Mouse (Mus musculus) inflammation-experienced regulatory T-cells, adult 6 months (primary cell): Measurements from ENCODE around the gene Msh2. TPM values are rescaled to one million over a fixed set of nuclear protein-coding genes. Genes with fewer than 3 reads are reported as not detected.
A peak's percentile ranks its signal among the peaks of the same experiment; 100 is the strongest.
"Not testable (repeated sequence)": the region's sequence is repeated elsewhere in the genome, so short reads cannot be mapped to it uniquely, and the experiment has no call there.

Experiments used
- ATAC-seq: one replicate; pipeline ENCODE4 v1.8.0; 2017
- polyA plus RNA-seq, 3 experiments: library from polyadenylated mRNA; unstranded; fragments of 100-300 nt; shearing (Covaris generic); gene quantifications; one replicate each; pipeline ENCODE4 v1.2.1; 2017

Gene Msh2
- 10 to 100 TPM; 48.8 to 53.9 (median 51.0) TPM for polyA plus RNA-seq

DNA sequence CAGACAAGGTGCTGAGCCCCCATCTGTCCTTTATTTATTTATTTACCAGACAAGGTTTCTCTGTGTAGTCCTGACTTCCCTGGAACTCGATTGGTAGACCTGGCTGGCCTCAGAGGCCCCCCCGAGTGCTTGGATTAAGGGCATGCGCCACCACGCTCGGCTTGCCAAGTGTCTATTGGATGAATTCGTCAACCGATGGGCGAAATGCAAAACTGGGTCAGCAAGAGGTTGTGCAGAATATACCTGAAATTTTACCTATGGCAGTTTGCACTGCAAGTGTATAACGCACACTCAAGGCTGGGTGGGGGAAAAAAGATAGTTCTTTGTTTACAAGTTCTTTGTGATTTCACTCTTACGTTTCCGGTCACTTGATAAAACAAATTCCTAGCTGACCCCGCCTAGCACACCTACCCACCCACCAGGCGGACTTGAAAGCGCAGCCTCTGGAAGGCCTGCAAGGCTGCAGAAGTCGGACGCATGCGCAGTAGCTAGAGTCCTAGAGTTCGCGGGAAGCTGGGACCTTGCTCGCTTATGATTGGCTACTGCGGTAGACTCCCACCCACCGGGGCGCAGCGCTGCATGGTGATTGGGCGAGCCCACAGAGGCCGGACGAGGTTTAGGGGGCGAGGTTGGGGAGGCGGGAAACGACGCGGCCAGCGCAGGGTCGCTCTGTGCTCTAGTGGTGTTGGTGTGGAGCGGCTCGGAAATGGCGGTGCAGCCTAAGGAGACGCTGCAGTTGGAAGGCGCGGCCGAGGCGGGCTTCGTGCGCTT is at the start of gene Msh2:
Msh2 (plus strand) TSS at position 441 of the 771 bp plus-strand sequence.
- ATAC-seq: peak; percentile 97

DNA sequence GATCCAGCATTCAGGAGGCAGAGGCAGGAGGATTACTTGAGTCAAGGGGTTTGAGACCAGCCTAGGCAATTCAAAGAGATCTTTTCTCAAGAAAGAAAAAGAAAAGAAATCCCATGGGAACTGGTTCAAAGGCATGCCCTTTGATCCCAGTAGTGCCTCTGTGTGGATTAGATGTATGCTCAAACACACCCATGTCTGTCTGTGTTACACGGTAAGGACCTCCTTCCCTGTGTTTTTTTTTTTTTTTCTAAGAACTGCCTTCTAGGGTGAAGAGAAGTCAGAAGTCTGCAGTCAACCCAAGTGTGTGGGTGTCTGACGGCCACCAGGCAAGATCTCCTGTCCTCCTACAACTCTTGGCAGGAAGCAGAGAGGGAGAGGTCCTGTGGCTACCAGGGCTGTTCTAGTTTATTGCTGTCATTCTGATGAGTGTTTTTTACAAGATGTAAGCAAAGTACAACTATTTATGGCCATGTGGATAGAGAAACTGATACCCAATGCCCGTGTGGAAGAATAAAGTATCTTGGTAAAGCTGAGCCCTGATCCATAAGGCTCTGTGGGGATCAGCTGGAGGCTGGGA is 46.5 kb upstream of the Msh2 start:
- no peak for ATAC-seq

DNA sequence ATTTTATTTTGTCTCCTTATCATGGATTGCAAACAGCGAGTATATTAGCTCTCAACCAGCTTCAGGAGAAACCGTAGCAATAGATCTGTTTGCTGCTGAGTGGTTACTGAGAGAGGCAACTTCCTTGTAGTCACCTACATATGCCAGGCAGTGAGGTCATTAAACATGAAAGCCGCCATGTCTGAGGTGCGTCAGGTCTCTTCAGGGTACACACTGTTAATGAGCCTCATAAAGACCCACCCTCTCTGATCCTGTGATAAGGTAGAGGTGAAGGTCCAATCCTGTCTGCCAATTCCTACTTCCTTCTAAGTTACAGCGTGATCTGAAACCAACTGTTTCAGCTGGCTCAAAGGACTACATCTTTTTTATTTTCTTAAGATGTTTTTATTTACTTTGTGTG is 44.0 kb upstream of the Msh2 start:
- no peak for ATAC-seq

DNA sequence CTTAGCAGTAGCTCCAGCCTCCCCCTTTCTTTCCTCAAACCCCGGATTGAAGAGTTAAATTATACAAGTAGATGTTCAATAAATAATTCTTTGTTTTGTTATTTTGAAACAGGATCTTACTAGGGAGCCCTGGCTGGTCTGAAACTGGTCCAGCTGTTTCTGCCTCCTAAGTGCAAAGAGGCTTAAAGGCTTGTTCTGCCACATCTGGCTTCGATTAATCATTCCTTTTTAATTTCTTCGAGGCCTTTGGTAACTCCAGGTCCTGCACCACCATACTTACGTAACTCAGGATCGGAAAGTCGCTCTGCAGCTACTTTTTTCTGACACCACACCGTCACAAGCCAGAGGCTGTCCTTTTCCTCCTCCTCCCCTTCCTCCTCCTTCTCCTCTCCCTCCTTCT is 43.4 kb upstream of the Msh2 start:
- no peak for ATAC-seq

DNA sequence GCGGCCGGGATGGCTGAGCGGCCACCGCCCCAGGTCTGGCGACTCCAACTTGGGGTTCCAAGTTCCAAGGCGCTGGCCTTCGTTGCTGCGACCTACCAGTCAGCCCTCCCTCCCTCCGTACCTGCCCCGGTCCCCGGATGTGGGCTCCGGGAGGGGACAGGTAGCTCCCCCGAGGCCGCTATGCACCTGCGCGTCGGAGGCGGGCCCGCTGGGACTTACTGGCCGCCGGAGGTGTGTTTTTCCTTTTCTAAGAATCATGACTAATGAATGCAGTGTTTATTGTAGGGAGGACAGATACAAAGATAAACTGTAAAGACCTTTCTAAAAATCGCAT is 35.1 kb upstream of the Msh2 start:
- peak; percentile 67 for ATAC-seq

DNA sequence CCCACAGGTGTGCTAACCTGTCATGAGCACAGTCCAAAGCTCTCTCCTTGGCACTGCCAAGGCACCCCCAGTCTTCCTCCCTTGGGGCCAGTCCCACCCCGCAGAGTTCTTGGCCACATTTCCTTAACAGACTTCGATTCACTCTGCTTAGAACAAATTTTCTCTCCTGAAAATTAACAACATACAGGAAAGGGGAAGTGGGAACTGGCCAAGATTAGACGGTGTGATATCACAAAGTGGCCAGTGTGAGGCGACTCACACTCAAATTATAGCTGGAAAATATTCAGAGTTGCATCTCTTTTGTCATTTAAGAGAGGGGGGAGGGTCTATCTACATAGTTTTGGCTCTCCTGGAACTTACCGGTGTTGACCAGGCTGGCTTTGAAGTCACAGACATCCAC is 32.9 kb upstream of the Msh2 start:
- no peak for ATAC-seq

DNA sequence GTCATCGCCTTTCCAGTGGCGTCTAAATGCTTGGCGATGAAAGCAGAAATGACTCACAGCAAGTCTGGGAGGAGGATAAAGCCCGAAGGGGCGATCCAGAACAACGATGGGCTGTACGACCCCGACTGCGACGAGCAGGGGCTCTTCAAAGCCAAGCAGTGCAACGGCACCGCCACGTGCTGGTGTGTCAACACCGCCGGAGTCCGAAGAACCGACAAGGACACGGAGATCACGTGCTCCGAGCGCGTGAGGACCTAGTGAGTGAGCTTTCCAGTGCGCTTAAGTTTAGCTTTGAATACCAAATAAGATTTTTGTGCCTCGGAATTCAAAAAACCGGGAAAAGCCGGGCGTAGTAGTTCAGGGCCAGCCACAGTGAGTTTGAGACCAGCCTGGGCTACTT is 31.9 kb upstream of the Msh2 start:
- no peak for ATAC-seq

DNA sequence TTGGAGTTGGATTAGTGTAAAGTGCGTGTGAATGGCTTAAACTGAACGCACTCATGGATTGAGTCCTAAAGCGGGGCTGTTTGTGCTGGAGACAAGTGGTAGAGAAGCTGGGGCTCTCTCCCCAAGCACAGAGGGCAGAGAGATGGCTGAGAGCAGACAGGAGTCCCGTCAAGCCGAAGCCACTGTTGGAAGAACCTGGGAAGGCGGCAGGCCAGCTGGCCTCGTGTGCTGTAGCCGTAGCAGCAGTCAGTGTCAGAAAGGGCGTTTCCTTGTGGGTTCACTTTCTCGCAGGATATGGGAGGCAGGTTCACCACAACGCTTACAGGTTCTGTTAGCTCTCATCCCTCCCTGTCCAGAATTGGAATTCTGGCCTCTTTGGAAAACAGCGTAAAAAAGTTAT is 31.1 kb upstream of the Msh2 start:
- no peak for ATAC-seq

DNA sequence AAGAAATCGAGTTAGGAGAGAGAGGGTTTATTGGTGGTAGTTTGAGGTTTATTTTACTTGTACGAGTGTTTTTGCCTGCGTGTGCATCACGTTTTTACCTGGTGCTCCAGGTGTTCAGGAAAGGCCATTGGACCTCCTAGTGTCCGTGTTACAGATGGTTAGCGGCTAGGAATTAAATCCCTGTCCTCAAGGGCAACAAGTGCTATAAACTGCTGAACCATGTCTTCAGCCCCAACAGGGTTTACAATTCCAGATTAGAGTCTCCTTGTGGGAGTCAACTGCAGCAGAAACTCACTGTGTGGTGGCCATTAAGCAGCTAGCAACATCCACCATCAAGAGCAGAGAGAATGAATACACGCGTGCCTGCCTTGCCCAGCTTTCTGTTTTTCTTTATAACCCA is 29.4 kb upstream of the Msh2 start:
- no peak for ATAC-seq

DNA sequence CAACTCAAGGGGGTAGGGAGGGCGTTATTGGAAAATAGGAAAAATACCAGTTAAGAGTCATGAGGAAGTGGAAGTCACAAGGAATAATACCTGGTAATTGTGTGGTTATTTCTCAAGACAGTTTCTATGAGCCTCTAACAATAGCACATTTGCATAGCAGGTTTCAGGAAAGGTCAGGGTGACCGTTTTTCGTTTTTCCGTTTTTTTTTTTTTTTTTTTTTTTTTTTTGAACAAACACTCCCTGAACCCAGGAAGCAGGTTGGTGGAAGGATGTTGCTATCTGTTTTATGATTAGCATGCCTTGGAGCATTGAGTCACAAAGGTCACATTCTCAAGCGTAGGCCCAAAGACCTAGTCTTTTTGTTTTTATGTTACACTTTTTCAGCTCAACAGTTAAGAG is 16.5 kb upstream of the Msh2 start:
- ATAC-seq: not testable (repeated sequence)

DNA sequence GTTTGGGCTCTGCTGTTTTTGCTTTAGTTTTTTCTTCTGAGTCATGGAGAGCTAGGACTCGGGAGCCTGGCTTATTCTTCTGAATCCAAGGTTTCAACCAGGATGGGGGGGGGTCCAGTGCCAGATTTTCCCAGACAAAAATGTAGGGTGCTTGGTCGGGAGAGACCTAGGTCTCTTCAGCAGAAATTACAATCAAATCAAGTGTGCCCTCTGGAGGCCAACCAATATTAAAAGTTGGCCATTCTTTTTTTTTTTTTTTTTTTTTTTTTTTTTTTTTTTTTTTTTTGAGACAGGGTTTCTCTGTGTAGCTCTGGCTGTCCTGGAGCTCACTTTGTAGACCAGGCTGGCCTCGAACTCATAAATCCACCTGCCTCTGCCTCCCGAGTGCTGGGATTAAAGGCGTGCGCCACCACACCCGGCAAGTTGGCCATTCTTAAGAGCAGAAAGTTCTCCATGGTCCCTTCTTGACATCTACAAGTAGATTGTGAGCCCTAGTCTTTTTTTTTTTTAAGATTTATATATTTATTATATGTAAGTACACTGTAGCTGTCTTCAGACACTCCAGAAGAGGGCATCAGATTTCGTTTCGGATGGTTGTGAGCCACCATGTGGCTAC is 10.1 kb upstream of the Msh2 start:
- not testable (repeated sequence) for ATAC-seq

DNA sequence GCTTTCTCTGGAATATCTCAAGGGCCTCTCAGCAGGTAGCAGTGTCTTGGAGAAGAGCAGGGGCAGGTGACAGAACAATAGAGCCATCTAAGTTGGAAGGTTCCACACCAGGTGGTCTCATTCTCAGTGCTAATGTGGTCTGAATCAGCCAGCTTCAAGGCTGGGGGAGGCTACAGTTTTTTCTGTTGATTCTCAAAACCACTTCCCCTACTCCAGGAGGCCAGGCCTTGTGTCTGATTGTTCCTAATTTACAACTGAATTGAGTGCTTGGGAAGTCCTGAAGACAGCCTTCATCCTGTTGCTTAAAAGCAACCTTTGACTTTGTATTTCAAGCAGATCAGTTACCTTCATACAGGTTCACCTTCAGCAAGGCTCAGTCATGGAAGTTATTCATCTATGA is 7.9 kb upstream of the Msh2 start:
- no peak for ATAC-seq

DNA sequence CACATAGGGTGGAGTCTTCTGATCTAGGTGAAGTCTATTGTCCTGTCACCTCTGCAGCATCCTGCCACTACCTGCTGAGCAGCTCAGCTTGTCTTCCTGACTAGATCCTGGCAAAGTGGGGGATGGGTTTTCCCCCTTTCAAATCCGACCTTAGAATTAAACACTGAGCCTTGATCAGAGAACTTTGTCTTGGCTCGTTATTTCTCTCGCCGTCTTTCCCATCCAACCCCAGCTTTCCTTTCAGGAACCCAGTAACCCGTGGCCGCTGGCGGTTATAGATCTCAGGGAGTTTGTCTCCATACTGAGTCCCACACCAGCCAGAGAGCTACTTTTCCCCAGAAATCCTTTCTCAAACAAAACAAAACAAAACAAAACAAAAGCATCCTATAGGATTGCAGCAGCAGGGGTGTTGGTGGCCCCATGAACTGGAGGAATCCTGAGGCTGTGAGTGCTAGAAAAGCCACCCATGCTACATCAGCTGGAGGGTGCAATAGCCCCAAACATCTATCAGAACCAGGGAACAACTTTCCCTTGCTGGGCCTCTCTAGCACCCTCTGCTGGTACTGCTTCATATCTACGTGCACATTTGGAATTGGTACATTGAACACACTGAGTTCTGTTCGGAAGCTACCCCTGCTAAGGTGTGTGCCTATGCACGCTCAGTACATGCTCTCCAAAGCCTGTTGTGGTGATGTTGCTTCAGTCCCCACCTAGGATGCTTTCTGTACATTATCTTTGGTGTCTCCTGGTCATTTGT is 6.9 kb upstream of the Msh2 start:
- peak; percentile 89 for ATAC-seq

DNA sequence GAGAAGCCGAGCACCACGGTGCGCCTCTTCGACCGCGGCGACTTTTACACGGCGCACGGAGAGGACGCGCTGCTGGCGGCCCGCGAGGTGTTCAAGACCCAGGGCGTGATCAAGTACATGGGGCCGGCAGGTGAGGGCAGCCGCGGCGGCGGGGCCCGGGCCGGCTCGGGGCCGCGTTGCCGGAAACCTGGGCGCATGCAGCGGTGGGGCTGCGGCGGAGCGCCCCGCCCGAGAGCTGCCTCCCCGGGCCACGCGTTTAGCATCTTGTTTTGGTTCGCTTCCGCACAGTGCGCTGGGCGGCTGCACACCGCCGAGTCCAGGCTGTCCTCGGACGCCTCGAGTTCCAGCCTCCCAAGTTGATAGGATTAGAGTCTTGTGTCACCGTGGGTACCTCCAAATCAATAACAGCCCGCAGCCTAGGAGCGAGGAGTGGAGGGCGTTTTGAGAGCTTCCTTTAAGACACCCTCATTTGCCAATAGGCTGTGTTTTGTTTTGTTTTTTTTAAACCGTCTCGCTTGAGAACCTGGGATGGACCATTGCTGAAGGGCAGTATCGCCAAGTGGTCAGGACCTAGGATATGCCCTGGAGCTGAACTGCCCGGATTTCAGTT is 652 bp downstream of the Msh2 start:
- peak; percentile 71 for ATAC-seq

DNA sequence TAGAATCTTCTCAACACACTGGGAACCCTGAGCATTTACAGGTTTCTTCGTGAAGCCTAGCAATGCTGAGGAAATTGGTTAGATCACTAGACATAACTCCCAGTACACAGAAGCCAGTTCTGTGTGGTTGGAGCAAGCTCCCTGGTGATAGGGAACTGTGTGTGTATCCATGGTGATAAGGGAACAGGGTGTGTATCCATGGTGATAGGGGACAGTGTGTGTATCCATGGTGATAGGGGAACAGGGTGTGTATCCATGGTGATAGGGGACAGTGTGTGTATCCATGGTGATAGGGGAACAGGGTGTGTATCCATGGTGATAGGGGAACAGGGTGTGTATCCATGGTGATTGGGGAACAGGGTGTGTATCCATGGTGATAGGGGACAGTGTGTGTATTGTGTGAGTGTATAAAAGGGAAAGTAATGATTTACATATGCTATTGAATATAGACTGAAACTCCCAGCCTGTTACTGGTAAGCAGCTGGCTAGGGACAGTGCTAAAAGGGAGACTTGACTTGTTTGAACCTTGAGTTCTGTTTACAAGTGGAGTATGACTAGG is 4.9 kb downstream of the Msh2 start:
- ATAC-seq: not testable (repeated sequence)

DNA sequence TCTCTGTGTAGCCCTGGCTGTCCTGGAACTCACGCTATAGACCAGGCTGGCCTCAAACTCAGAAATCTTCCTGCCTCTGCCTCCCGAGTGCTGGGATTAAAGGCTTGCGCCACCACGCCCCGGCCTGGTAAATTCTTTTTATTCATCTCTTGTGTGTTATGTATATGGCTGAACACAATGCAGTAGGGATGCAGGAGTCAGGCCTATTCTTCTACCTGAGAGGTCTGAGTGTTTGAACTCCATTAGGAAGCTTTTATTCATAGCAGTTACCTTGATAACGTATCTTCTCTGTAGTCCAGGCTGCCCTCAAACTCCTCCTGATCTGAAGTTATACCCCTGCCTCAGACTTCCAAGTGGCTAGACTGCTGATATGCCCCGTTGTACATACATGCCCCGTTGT is 5.5 kb downstream of the Msh2 start:
- no peak for ATAC-seq

DNA sequence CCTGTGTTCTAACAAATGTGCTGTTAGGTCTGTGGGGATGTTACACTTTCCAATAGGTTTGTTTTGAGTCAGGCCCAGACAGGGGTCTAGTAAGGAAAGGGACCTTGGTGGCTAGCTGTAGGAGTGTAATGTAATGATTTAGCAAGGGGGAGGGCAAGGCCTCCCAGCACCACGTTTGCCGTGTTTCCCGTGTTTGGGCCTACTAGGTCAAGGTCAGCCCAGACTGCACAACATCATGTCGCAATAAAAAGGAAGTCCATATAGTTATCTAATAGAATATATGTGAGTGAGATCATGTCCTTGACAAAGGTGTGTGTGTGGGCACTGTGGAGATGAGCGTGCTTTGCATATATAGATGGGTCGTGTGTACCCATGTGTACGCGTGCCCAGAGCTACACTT is 17.1 kb downstream of the Msh2 start:
- no peak for ATAC-seq

DNA sequence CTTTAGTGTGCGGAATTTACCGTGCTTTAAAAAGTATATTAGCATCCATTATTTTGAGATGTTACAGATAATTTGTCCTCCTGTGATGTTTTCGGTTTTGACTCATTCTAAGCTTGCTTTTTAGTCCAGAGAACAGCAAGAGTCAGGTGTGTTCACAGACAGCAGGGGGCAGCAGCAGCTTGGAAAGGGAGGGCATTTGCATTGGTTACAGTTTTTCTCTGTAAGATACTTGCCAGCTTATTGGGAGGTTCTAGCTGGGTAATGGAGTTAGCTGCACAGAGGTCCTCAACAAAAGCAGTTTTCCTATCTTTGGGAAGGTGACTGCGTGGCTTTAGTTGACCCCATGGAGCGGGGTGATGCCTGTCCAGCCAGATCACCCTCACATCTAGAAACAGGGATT is 19.8 kb downstream of the Msh2 start:
- peak; percentile 52 for ATAC-seq

DNA sequence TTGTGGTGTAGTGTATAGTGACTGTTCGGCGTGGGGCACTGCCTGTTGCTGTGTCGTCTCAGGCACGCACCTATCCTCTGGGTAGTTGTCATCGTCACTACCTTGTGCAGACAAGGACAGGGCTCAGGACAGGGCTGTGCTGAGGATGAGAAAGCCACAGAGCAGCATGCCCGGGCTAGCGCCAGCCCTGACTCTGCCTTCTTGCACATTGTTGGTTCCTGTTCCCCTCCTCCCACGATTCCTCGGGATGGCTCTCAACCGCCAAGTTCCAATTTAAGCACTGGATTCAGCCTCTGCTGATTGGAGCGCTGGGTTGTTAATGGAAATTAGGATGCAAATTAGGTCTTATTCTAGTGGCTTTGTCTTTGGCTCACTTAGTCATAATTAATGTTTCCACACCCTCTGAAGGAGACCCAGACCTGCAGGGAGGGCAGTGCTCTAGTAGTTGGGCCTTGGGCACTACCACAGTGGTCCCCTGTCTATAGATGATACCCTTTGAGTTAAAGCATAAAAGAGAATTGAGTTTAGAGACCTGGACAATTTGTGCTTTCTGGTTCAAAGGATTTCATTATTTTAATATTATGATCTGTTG is 23.8 kb downstream of the Msh2 start:
- no peak for ATAC-seq

DNA sequence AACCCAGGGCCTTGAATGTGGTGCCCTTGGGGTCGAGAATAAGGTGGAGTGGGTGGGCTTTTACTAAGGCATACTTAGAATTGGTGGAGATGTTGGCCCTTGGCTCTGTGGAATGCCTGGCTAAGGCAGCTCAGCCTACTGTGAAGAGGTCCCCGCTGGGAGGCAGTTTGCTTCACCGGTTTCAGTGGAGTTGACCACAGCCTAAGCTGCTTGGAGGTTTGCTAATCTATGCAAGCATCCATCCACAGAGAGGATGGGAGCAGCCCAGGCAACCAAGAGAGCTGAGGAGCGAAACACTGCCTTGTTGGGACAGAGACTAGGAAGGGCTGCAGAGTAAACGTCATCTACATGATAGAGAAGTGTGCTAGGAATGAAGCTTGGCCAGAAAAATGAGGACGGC is 24.7 kb downstream of the Msh2 start:
- no peak for ATAC-seq

DNA sequence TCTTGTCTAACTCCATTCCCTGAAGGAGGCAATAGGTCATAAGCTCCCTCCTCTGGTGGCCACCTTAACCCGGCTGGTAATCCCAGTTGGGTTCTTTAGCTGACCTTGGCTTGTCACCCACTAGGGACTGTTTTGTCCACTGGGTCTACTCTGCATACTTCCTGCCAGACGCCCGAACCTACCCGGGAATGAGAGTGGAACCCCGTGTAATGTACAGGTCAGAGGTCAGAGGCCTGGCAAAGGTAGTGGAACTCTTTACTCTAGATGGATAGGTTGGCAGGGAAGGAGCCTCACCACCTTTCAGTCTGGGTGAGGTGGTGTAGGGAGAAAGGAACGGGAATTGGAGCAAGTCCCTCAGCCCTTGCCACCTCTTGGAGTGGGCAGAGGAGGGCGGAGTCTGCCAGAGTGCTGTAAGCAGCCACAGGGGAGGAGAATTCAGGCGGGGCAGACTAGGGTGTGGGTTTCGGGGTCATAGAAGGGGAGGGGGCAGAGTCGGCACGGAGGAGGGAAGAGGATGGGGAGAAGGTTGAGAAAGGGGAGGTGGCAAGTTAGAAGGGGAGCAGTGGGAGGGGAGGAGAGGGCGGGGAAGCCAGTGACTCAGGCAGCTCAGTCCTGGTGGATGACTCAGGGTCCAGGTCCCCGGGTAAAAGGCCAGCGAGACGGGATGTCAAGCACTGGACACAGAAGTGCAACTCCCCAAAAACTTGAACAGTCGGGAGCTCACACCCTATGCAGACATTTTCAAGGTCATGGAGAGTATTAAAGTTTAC is 27.1 kb downstream of the Msh2 start:
- no peak for ATAC-seq

DNA sequence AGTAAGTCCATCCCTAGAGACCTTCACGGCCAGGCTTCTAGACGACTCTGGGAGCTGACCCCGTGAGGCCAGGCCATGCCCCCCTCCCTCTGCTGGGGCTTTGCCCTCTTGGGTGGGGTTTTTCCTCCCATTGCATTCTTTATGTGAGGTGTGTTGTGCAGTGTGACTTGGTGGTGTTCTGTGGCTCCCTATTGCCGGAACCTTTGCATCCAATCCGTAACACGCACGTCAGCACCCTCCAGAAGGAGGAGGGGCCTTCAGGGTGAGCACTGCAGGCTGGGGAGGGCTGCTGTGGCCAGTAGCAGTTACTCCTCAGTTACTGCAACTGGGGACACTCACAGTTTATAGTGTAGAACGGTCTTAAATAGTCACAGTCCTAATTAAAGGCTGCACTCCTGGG is 28.0 kb downstream of the Msh2 start:
- ATAC-seq: no peak
